Mouse (Mus musculus): ENCODE results near the gene Lnx1.

Lnx1 gene

GRCm38 (mm10) chr5:74702766-74703165 lies at the start of gene Lnx1:
Gene Lnx1 (minus strand): TSS chr5:74702912.
- no peak for DNase-seq (ENCODE audit: low spot score)

- no peak for DNase-seq (ENCODE audit: low spot score)
These were observed 47.8 kb upstream of the Lnx1 start for GRCm38 (mm10) chr5:74750501-74750900.

DNA sequence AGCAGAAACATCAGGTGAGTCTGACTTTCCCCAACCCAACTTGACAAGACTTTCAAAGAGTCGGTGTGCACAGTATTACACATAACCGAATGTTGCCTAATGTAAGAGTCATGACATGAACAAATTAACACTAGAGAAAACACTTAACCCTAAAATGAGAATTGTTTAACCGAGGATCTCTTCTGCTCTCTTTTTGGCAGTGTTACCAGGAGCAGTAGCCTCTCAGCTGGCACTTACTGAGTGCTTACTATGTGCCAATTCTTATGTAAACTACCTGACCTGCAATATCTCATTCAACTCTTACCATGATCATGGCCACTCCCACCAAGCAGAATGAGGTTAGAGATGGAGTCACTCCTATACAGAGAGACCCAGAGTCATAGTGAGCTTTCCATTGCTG lies 44.8 kb upstream of the Lnx1 start:
- DNase-seq (ENCODE audit: low spot score): no peak

GRCm38 (mm10) chr5:74740951-74741350 lies 38.2 kb upstream of the Lnx1 start:
- DNase-seq (ENCODE audit: low spot score): no peak

DNA sequence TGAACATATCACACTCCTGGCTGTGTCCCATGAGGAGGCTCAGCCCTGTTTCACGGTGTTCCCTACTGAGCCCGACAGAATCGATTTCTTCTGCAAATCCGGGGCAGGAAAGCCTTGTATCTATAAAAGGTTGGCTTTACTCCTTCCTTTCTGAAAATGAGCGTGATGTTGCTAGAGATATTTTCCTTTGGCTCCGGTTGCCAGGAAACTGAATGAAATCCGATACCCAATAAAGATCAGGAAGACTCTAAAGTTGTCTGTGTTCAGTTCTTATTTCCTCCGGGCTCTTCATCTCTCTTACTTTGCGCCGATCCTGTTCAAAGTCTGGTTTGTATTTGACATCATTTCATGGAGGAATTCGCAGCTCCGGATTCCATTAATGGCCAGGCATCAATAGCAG lies 36.7 kb upstream of the Lnx1 start:
- DNase-seq (ENCODE audit: low spot score): no peak

DNA sequence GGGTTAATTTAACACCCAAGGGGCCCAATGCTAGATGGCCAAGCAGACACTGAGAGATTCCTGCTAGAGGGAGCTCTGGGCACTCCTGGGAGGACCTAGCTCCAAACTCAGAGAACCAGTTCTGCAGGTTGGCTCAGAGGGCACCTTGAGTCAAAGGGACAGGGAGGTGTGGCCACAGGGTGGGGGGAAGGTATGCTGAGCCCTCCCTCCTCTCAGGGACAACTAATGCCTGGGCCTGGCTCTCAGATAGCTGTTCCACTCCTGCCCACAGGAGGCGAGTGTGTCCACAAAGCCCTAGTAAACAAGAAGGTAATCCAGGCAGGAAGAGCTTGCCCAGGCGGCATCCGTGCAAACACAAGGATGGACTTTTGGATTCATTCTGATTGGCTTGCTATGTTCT lies 35.6 kb upstream of the Lnx1 start:
- DNase-seq (ENCODE audit: low spot score): no peak

DNA sequence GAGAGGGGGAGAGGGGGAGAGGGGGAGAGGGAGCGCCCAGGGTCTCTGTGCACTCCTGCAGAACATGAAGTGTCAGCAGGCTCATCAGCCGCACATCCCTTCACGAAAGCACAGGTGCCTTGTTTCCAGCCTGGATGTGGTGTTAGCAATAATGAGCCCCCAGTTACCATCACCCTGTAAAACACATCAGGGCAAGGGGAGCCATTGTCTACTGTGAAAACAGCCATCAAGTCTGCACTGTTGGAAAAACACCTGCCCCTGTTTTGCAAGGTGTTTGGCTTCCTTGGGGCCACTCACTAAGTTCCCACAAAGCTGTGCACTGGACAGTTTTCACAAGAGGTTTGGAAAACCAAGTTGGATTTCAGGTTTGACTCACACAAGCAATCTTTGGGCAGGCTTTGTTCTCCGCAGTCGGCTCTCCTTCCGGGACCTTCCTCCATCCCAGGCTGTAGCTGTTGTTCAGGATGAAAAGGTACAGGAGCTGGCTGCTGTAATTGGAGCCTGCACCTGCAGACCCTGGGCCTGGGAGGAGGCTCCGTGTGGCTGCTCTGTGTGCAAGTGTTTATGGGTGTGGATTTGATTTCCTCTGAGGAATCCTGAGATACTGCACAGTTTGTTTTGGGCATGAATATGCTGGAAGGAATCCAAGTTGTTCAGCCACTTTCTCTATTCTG lies 31.3 kb upstream of the Lnx1 start:
- no peak for DNase-seq (ENCODE audit: low spot score)

DNA sequence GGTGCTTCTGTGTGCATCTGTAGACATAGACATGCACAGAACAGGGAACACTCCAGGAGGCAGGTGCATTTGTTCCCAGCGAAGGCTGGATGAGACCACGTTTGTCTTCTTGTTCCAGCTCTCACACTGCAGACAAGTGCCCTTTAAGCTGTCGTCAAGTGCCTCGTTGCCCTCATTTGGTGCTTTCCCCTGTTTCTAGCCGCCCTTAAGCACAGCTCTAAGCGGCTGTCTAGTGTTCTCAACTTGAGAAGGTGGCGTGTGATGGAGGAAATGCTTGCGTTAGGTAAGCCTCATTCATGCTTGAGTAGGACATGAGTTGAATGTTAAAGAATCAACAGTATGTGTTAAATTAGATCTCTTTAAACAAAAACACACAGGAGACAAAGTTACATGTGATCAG lies 29.9 kb upstream of the Lnx1 start:
- DNase-seq (ENCODE audit: low spot score): no peak

DNA sequence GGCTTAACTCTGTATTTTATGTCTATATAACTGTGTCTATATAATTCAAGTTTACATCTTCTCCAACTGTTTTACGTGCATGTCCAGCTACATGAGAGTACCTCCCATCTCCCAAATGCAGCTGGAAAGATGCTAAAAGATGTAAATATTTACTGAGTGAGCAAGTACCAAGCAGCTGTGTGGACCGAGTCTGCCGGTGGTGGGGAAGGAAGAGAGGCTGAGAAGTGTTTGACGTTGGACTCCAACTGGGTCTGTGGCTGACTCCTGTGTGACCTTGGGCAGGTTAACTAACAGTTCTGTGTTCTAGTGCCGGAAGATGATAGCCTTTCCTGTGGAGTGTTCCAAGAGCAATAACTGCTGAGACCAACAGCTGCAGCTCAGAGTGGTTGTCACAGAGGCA lies 27.9 kb upstream of the Lnx1 start:
- DNase-seq (ENCODE audit: low spot score): no peak

GRCm38 (mm10) chr5:74729567-74729966 lies 26.9 kb upstream of the Lnx1 start:
- no peak for DNase-seq (ENCODE audit: low spot score)

GRCm38 (mm10) chr5:74728186-74728585 lies 25.5 kb upstream of the Lnx1 start:
- peak; percentile 54 for DNase-seq (ENCODE audit: low spot score)

DNA sequence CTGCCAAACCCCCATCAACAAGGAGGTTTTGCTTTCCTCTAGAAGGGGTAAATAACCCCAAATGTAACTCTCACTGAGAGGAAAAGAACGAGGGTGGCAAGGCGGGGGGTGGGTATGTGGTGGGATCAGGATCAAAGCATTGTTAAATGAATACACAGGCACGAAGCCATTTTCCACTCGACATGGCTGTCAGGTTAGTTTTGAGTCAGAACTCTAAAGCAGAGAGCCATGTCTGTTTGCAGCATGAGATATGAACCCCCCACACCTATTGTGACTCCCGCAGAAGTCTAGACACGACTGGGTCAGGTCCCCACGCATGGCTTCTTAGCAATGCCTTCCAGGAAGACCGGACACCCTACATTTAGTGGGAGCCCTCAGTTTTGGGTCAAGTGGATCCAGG lies 24.6 kb upstream of the Lnx1 start:
- DNase-seq (ENCODE audit: low spot score): no peak

GRCm38 (mm10) chr5:74725541-74725940 lies 22.8 kb upstream of the Lnx1 start:
- no peak for DNase-seq (ENCODE audit: low spot score)

DNA sequence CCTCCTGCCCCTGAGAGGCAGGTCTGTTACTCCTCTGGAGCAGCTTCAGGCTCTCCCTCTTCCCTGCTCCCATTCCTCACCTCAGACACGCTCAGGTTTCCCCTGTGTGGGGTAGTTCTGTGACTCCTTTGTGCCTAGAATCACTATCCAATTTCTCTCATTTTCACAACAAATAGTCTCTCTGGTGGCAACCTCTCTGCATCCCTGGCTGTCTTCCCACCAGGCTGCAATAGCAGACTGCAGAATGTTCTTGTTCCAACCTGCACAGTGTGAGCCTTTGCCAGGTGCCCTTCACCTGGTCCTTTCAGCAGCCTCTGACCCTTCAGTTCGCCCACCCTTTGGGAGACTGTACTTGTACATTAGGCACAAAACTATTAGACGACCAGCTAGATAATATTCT lies 19.1 kb upstream of the Lnx1 start:
- DNase-seq (ENCODE audit: low spot score): peak; percentile 24

- no peak for DNase-seq (ENCODE audit: low spot score)
These were observed 17.9 kb upstream of the Lnx1 start for GRCm38 (mm10) chr5:74720661-74721060.

DNA sequence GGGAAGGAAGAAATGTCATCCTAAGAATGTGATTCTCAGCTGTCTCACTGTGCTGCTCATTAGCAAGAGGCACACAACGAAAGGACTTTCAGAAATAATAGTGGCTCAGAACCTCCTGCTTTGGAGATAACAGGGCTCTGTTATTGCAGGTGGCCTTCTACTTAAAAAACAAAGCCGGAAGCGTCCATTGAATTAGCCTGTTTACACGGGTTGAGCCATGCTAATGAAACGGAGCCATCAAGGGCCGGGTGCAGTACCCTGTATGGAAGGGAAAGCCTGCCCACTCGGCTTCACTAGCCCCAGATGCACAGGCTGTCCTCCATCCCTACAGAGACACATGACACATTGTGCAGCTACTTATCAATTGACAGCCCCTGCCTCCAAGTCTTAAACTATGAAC lies 13.5 kb upstream of the Lnx1 start:
- DNase-seq (ENCODE audit: low spot score): no peak

GRCm38 (mm10) chr5:74712811-74713210 lies 10.1 kb upstream of the Lnx1 start:
- DNase-seq (ENCODE audit: low spot score): no peak

- DNase-seq (ENCODE audit: low spot score): no peak
These were observed 9.3 kb upstream of the Lnx1 start for GRCm38 (mm10) chr5:74711988-74712387.

DNA sequence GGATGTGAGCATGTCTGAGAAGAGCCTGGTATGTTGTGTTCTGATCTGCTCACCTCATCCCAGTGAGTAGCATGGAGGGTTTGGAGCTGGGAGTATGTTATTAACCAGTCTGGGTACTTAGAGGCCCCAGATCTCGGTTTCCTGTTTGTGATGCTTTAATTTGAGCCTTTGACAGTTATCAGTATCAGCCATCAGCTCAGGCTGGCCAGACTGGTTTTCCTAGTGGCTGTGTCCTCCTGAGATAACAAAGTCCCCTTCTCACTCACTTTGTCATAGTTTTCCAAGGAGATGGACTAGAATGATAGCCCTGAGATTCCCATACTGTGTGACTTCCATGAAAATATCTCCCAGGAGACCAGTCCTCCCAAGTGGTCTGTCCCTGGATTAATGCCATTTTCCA lies 8.3 kb upstream of the Lnx1 start:
- no peak for DNase-seq (ENCODE audit: low spot score)

GRCm38 (mm10) chr5:74710181-74710580 lies 7.5 kb upstream of the Lnx1 start:
- DNase-seq (ENCODE audit: low spot score): peak; percentile 63

- DNase-seq (ENCODE audit: low spot score): peak; percentile 45
These were observed 1.7 kb upstream of the Lnx1 start for GRCm38 (mm10) chr5:74704460-74704790.

DNA sequence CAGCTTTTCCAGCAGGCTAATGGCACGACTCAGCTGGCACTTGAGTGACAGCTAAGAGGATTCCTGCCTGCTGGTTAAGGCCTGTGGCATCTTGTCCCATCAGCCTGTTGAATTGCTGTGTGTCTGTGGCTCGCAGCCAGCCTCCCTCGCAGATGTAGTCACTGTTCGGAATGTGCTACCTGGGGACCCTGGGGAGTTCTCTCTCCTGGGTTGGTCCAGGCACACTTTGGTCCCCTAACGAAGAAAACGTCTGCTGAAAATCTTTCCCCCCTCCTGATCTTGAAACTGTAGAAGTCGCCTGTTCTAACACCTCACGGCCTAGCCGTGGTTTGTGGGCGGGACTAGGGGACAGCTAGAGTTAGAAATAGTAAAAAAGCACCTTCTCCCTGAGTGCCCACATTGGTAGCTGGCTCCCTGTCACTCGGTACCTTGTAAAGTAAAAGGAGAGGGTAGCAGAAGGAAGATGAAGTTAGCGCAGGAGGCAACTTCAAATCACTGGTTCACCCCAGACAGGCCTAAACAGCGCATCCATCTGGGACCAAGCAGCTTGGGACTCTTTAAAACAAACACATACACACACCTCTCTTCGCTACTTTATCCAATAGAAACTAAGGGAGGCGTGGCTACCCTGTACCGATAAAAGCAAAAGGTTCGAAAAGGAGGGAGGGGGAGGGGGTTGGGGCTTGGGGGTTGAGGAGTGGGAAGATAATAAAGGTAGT lies 1.2 kb upstream of the Lnx1 start:
- no peak for DNase-seq (ENCODE audit: low spot score)

- no peak for DNase-seq (ENCODE audit: low spot score)
These were observed 1.8 kb downstream of the Lnx1 start for GRCm38 (mm10) chr5:74700918-74701317.

DNA sequence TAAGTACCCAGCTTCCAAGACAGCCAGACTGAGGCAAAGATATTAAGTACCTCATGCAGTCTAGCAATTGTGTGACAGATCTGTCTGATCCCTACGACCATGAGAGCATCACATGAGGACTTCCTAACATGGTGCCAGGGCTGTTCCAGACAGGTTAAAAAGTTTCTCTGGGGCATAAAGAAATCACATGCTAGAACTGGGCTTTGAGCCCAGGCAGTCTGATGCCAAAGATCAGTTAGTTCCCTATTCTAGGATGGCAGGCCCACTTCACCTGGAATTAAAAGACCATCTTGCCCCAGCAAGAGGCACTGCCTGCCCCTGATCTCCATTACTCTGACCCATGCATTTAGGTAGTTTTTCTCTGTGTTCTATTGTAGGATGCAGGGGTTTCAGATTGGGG lies 3.0 kb downstream of the Lnx1 start:
- DNase-seq (ENCODE audit: low spot score): peak; percentile 42

Measured in adipocyte (in vitro differentiated cells).